Mouse (Mus musculus): ENCODE measurements at regions not wholly inside any gene's neighbourhood (a gene's known extent, or its start where the extent isn't known, plus 50 kb on each side); places are given as distances from the start of the nearest gene placed in this dataset.

- no peaks in the 10 kb centered on the region for H3K4me1 ChIP-seq
- no peak overlapping the region for H3K4me2 ChIP-seq
- no peak for ATAC-seq (ENCODE audit: borderline replicate concordance, extremely low read depth, low FRiP score, low TSS enrichment)
- WGBS = 65% methylated on average over 3 of the region's 3 CpGs
- H3K27ac ChIP-seq = no peak overlapping the region
- no peak overlapping the region for H3K9ac ChIP-seq
- H3K36me3 ChIP-seq = no peaks in the 10 kb centered on the region
- no peaks in the 10 kb centered on the region for H3K9me3 ChIP-seq
- no peak overlapping the region for H3K4me3 ChIP-seq
- H3K27me3 ChIP-seq = no peaks in the 10 kb centered on the region
Observed at GRCm38 (mm10) chr8:128193293-128193887, 165.0 kb upstream of the Nrp1 start.

- Histone ChIP-seq H3K9ac (no peak overlapping the region), H3K9me3 (no peaks in the 10 kb centered on the region), H3K27ac (no peak overlapping the region), H3K4me2 (no peak overlapping the region), H3K27me3 (no peaks in the 10 kb centered on the region), H3K4me1 (no peaks in the 10 kb centered on the region), H3K36me3 (no peaks in the 10 kb centered on the region), H3K4me3 (no peak overlapping the region)
- WGBS = 53% methylated on average over 1 of the region's 1 CpGs
- ATAC-seq (ENCODE audit: borderline replicate concordance, extremely low read depth, low FRiP score, low TSS enrichment) = no peak
Observed at GRCm38 (mm10) chr8:128200815-128201214, 157.6 kb upstream of the Nrp1 start.

DNA sequence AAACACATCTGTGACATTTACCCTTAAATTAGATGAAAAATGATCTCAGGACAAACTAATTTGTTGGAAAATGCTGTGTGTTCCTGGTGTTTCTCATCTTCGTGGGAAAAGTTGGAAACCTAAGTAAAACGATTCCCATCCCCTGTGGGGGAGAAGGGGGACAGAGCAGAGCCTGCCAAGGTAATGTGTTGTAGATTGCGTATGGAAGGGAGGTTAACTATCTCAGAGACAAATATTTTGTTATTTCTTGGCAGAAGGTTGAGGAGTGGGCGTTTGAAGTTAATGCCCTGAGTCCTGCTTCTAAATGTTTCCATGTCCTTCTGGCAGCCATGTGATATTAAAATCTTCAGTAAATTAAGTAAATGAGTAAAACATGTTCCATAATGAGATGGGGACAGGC lies 156.8 kb upstream of the Nrp1 start:
- ATAC-seq (ENCODE audit: borderline replicate concordance, extremely low read depth, low FRiP score, low TSS enrichment) = no peak
- Histone ChIP-seq H3K27ac (no peak overlapping the region), H3K4me1 (no peaks in the 10 kb centered on the region), H3K9me3 (no peaks in the 10 kb centered on the region), H3K27me3 (no peaks in the 10 kb centered on the region), H3K4me2 (no peak overlapping the region), H3K4me3 (no peak overlapping the region), H3K9ac (no peak overlapping the region), H3K36me3 (no peaks in the 10 kb centered on the region)
- 46% methylated on average over 4 of the region's 4 CpGs for WGBS

GRCm38 (mm10) chr8:128202158-128202886 lies 156.1 kb upstream of the Nrp1 start:
- no peaks in the 10 kb centered on the region for H3K4me1 ChIP-seq
- H3K4me3 ChIP-seq = no peak overlapping the region
- H3K27me3 ChIP-seq = no peaks in the 10 kb centered on the region
- ATAC-seq (ENCODE audit: borderline replicate concordance, extremely low read depth, low FRiP score, low TSS enrichment) = no peak
- no peak overlapping the region for H3K4me2 ChIP-seq
- WGBS = 79% methylated on average over 4 of the region's 4 CpGs
- H3K9ac ChIP-seq = no peak overlapping the region
- H3K36me3 ChIP-seq = no peaks in the 10 kb centered on the region
- H3K27ac ChIP-seq = no peak overlapping the region
- no peaks in the 10 kb centered on the region for H3K9me3 ChIP-seq

- 60% methylated on average over 3 of the region's 3 CpGs for WGBS
- no peak for ATAC-seq (ENCODE audit: borderline replicate concordance, extremely low read depth, low FRiP score, low TSS enrichment)
- H3K4me3 ChIP-seq = no peak overlapping the region
- H3K9me3 ChIP-seq = no peaks in the 10 kb centered on the region
- H3K27ac ChIP-seq = no peak overlapping the region
- H3K9ac ChIP-seq = no peak overlapping the region
- H3K27me3 ChIP-seq = no peaks in the 10 kb centered on the region
- no peaks in the 10 kb centered on the region for H3K4me1 ChIP-seq
- no peak overlapping the region for H3K4me2 ChIP-seq
- no peaks in the 10 kb centered on the region for H3K36me3 ChIP-seq
Observed at GRCm38 (mm10) chr8:128204803-128205202, 153.6 kb upstream of the Nrp1 start.

DNA sequence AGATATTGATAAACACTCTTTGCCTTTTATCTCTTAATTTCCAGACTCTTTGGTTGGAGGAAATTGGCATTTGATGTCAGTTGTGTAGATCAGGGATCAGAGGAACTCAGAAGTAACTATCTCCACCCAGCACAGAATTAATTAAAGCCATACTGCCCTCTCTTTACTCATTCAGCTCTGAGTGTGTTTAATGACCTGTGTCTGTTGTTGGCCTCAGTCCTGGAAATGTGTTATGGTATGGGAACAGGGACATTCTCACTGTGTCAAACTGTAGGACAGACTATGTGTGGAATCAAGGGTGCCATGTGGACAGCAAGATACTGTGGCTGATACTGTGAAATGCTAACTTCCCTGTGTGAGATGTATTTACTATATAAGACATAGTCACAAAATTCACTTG lies 151.3 kb upstream of the Nrp1 start:
- Histone ChIP-seq H3K4me3 (no peak overlapping the region), H3K27ac (no peak overlapping the region), H3K4me2 (no peak overlapping the region), H3K36me3 (no peaks in the 10 kb centered on the region), H3K4me1 (0 out of 2 replicates have a peak, but pooled peaks cover 5% of the 10 kb centered on the region), H3K27me3 (no peaks in the 10 kb centered on the region), H3K9ac (no peak overlapping the region), H3K9me3 (no peaks in the 10 kb centered on the region)
- no peak for ATAC-seq (ENCODE audit: borderline replicate concordance, extremely low read depth, low FRiP score, low TSS enrichment)

DNA sequence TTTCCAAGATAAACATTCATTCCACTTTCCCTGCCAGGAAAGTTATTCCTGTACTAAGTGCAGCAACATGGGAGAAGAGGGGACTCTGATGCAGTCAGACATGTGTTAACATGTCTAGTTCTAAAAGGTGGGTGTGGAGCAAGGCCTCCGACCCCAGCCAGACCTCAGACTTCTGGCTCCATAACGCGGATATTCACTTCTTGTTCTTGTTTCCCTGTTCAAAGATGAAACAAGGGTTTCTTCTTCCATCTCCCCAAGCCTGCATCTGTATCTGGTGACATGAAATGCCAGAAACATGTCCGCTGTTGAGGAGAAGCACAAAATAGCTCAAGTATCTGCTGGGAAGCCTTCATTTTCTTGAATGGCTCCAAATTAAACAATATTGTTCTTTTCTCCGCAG lies 147.6 kb upstream of the Nrp1 start:
- Histone ChIP-seq H3K27me3 (no peaks in the 10 kb centered on the region), H3K4me1 (peaks cover 15% of the 10 kb centered on the region), H3K27ac (no peak overlapping the region), H3K4me2 (no peak overlapping the region), H3K9me3 (no peaks in the 10 kb centered on the region), H3K9ac (no peak overlapping the region), H3K4me3 (no peak overlapping the region), H3K36me3 (no peaks in the 10 kb centered on the region)
- no peak for ATAC-seq (ENCODE audit: borderline replicate concordance, extremely low read depth, low FRiP score, low TSS enrichment)
- 66% methylated on average over 5 of the region's 5 CpGs for WGBS

DNA sequence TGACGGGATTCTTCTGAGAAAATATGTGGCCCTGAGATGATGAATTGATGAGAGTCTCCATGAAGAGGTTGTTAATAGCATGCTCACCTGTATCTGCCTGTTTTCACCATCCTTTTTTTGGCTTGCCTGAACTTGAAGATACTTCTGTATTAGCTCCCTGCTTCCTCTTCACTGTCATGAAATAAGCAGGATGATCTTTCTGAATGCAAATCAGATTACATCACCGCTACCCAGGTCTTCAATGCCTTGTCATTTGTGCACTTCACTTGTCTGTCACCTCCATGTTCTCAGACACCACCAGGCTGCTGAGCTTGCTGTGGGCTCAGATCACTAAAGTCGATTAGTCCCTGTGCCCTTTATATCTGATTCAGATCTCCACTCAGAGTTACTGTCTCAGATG lies 146.2 kb upstream of the Nrp1 start:
- Histone ChIP-seq H3K27me3 (no peaks in the 10 kb centered on the region), H3K9me3 (no peaks in the 10 kb centered on the region), H3K27ac (no peak overlapping the region), H3K36me3 (no peaks in the 10 kb centered on the region), H3K4me1 (peaks cover 15% of the 10 kb centered on the region), H3K9ac (no peak overlapping the region), H3K4me2 (no peak overlapping the region), H3K4me3 (no peak overlapping the region)
- WGBS = 71% methylated on average over 3 of the region's 3 CpGs
- ATAC-seq (ENCODE audit: borderline replicate concordance, extremely low read depth, low FRiP score, low TSS enrichment) = no peak

DNA sequence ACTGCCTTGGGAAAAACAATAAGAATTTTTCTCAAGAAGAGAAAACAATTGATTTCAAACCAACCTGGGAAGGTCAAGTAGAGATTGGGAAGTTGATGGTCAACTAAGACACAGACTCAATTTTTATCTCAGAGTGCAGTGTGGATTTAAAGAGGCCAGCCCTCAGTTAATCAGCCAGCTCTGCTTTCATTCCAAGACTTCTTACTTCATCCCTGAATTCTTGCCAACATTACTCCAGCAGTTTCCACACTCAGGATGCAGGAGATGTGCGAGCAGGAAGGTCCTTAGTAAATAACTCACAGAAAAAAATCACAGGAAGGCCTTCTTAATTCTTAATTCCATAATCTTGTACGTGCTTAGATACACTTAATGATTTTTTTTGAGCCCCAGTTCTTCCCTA lies 144.1 kb upstream of the Nrp1 start:
- Histone ChIP-seq H3K9ac (no peak overlapping the region), H3K4me3 (no peak overlapping the region), H3K4me1 (peaks cover 23% of the 10 kb centered on the region), H3K27ac (0 out of 2 replicates have a peak overlapping the region, but pooled peaks have one; percentile 27), H3K36me3 (no peaks in the 10 kb centered on the region), H3K9me3 (no peaks in the 10 kb centered on the region), H3K27me3 (no peaks in the 10 kb centered on the region), H3K4me2 (no peak overlapping the region)
- 19% methylated on average over 2 of the region's 2 CpGs for WGBS
- ATAC-seq (ENCODE audit: borderline replicate concordance, extremely low read depth, low FRiP score, low TSS enrichment) = no peak

GRCm38 (mm10) chr8:128218886-128219285 lies 139.5 kb upstream of the Nrp1 start:
- Histone ChIP-seq H3K4me2 (no peak overlapping the region), H3K36me3 (no peaks in the 10 kb centered on the region), H3K4me3 (no peak overlapping the region), H3K9me3 (no peaks in the 10 kb centered on the region), H3K27me3 (no peaks in the 10 kb centered on the region), H3K4me1 (peaks cover 32% of the 10 kb centered on the region), H3K9ac (no peak overlapping the region), H3K27ac (peak overlapping the region; percentile 61)
- no peak for ATAC-seq (ENCODE audit: borderline replicate concordance, extremely low read depth, low FRiP score, low TSS enrichment)
- WGBS = 43% methylated on average over 2 of the region's 2 CpGs

DNA sequence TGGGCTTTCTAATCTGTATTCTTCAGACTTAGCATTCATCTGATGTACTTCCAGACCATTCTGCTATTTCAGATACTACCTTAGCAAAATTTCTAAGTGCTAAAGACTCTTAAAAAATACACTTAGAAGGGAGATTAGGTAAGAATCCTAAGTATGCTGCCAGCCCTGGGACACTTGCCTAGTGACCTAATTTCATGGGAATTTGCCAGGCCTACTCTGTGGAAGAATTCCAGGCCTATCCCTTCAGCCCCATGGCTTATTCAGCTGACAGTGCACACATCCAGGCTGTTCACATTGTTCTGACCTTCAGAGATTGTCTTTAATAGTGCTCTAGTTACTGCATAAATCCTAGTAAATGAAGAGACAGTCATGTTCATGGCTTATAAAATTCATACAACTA lies 138.9 kb upstream of the Nrp1 start:
- Histone ChIP-seq H3K4me2 (no peak overlapping the region), H3K27me3 (no peaks in the 10 kb centered on the region), H3K9ac (no peak overlapping the region), H3K4me3 (no peak overlapping the region), H3K27ac (peak overlapping the region; percentile 6; the same call in 1 of the 2 replicates), H3K9me3 (no peaks in the 10 kb centered on the region), H3K4me1 (peaks cover 28% of the 10 kb centered on the region), H3K36me3 (no peaks in the 10 kb centered on the region)
- peak; percentile 78 for ATAC-seq (ENCODE audit: borderline replicate concordance, extremely low read depth, low FRiP score, low TSS enrichment)

- Histone ChIP-seq H3K9me3 (no peaks in the 10 kb centered on the region), H3K27ac (no peak overlapping the region), H3K4me1 (peaks cover 33% of the 10 kb centered on the region), H3K36me3 (no peaks in the 10 kb centered on the region), H3K27me3 (no peaks in the 10 kb centered on the region), H3K9ac (no peak overlapping the region), H3K4me2 (no peak overlapping the region), H3K4me3 (no peak overlapping the region)
- 84% methylated on average over 1 of the region's 1 CpGs for WGBS
- no peak for ATAC-seq (ENCODE audit: borderline replicate concordance, extremely low read depth, low FRiP score, low TSS enrichment)
Observed at GRCm38 (mm10) chr8:128223092-128223491, 135.3 kb upstream of the Nrp1 start.
